Mouse (Mus musculus) lung, postnatal 0 days (tissue): ENCODE results near the gene Itga9.

Experiments used
- CTCF ChIP-seq: IDR thresholded peaks from 2 replicates; pipeline ENCODE4 v1.5.1; 2016; ENCODE audit warnings: antibody characterized with exemption, mild to moderate bottlenecking
- EP300 ChIP-seq: IDR thresholded peaks from 2 replicates; pipeline ENCODE4 v1.6.1; 2016; ENCODE audit warnings: antibody characterized with exemption, mild to moderate bottlenecking, control low read depth

- TF ChIP-seq EP300 (no peak), CTCF (peak; percentile 37)
These were observed 281.2 kb downstream of the Itga9 start for GRCm38 (mm10) chr9:118887734-118888133.
